Mouse (Mus musculus): Measurements from ENCODE around the gene Trmt2a. TPM values are rescaled to one million over a fixed set of nuclear protein-coding genes. Genes with fewer than 3 reads are reported as not detected.
A peak's percentile ranks its signal among the peaks of the same experiment; 100 is the strongest.

Gene Trmt2a
- 23.5 and 24.9 TPM in 2 replicates for polyA plus RNA-seq (2012; rRNA removed)

GRCm38 (mm10) chr16:18248433-18249363 is at the start of gene Trmt2a, which contains the start of gene Ranbp1:
Gene Trmt2a (plus strand): TSS chr16:18248679.
Gene Ranbp1 (minus strand): TSS chr16:18248732.
- Histone ChIP-seq H3K27me3 (ENCODE audit: control insufficient read depth, insufficient read depth, low read length) (no peaks in the 10 kb centered on the region), H3K36me3 (ENCODE audit: control insufficient read depth, insufficient read depth, low read length) (no peaks in the 10 kb centered on the region; the same call in 1 of the 2 replicates), H3K4me1 (ENCODE audit: control insufficient read depth, insufficient read depth, low read length) (peaks cover 7% of the 10 kb centered on the region), H3K27ac (ENCODE audit: control insufficient read depth, insufficient read depth, low read depth, low read length) (peak within 1 kb of the TSS; percentile 86), H3K4me3 (ENCODE audit: control insufficient read depth, low read depth, low read length) (peak within 1 kb of the TSS; percentile 95)
- TF ChIP-seq CTCF (IDR thresholded peaks at IDR 0.05; ENCODE audit: control insufficient read depth, insufficient read depth, insufficient replicate concordance, low read depth, low read length) (no peak), POLR2A (IDR thresholded peaks at IDR 0.05; ENCODE audit: control insufficient read depth, low read depth, low read length) (peak; percentile 52)

DNA sequence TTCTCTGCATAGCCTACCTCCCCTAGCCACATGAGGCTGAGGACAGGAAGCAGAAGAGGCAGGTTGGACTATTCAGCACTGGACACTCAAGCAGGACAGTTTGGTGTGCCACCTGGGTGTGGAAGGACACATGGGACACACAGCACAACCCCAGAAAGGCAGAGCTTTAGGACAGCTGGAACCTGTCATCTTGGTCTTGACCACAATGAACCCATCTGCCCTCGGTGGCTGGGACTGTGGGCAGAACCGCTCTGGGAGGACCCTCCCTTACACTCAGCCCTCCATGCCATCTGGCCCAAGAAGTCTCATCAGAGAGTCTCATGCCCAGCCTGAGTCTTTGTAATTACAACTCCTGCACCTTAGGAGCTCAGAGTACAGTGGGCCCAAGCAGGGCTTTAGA is 48.4 kb upstream of the Trmt2a start:
- TF ChIP-seq CTCF (IDR thresholded peaks at IDR 0.05; ENCODE audit: control insufficient read depth, insufficient read depth, insufficient replicate concordance, low read depth, low read length) (no peak), POLR2A (IDR thresholded peaks at IDR 0.05; ENCODE audit: control insufficient read depth, low read depth, low read length) (no peak)
- no peaks in the 10 kb centered on the region for H3K36me3 ChIP-seq (ENCODE audit: control insufficient read depth, insufficient read depth, low read length)
- no peaks in the 10 kb centered on the region for H3K27me3 ChIP-seq (ENCODE audit: control insufficient read depth, insufficient read depth, low read length)
- no peak overlapping the region for H3K4me3 ChIP-seq (ENCODE audit: control insufficient read depth, low read depth, low read length)
- H3K27ac ChIP-seq (ENCODE audit: control insufficient read depth, insufficient read depth, low read depth, low read length), result no peak overlapping the region
- H3K4me1 ChIP-seq (ENCODE audit: control insufficient read depth, insufficient read depth, low read length), result no peaks in the 10 kb centered on the region

DNA sequence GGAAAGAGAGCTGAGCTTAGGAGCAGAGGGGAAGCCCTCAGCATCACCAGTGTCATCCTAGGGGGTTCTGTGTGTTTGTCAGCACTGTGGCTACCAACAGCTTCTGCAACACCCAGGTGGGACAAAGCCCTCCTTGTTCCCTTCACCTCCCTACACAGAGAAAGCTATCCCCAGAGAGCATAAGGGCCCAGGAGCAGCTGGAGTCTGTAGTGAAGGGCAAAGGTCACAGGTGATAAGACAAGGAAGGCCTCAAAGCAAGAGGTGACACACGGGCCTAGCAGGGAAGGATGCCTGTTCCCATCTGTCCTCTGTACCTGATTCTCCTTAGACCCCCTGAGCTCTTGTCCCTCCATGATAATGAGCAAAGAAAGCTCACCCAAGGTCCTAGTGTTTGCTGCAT is 46.9 kb upstream of the Trmt2a start:
- no peaks in the 10 kb centered on the region for H3K36me3 ChIP-seq (ENCODE audit: control insufficient read depth, insufficient read depth, low read length)
- no peaks in the 10 kb centered on the region for H3K4me1 ChIP-seq (ENCODE audit: control insufficient read depth, insufficient read depth, low read length)
- TF ChIP-seq CTCF (IDR thresholded peaks at IDR 0.05; ENCODE audit: control insufficient read depth, insufficient read depth, insufficient replicate concordance, low read depth, low read length), result no peak
- no peak for TF ChIP-seq POLR2A (IDR thresholded peaks at IDR 0.05; ENCODE audit: control insufficient read depth, low read depth, low read length)
- H3K27ac ChIP-seq (ENCODE audit: control insufficient read depth, insufficient read depth, low read depth, low read length), result no peak overlapping the region
- no peak overlapping the region for H3K4me3 ChIP-seq (ENCODE audit: control insufficient read depth, low read depth, low read length)
- H3K27me3 ChIP-seq (ENCODE audit: control insufficient read depth, insufficient read depth, low read length), result no peaks in the 10 kb centered on the region

- Histone ChIP-seq H3K4me3 (ENCODE audit: control insufficient read depth, low read depth, low read length) (no peak overlapping the region), H3K27me3 (ENCODE audit: control insufficient read depth, insufficient read depth, low read length) (no peaks in the 10 kb centered on the region), H3K36me3 (ENCODE audit: control insufficient read depth, insufficient read depth, low read length) (no peaks in the 10 kb centered on the region), H3K4me1 (ENCODE audit: control insufficient read depth, insufficient read depth, low read length) (no peaks in the 10 kb centered on the region), H3K27ac (ENCODE audit: control insufficient read depth, insufficient read depth, low read depth, low read length) (no peak overlapping the region)
- TF ChIP-seq POLR2A (IDR thresholded peaks at IDR 0.05; ENCODE audit: control insufficient read depth, low read depth, low read length) (no peak), CTCF (IDR thresholded peaks at IDR 0.05; ENCODE audit: control insufficient read depth, insufficient read depth, insufficient replicate concordance, low read depth, low read length) (no peak)
Measured at GRCm38 (mm10) chr16:18202061-18202460, 46.4 kb upstream of the Trmt2a start.

- H3K4me1 ChIP-seq (ENCODE audit: control insufficient read depth, insufficient read depth, low read length), result no peaks in the 10 kb centered on the region
- H3K27me3 ChIP-seq (ENCODE audit: control insufficient read depth, insufficient read depth, low read length), result no peaks in the 10 kb centered on the region
- no peak overlapping the region for H3K4me3 ChIP-seq (ENCODE audit: control insufficient read depth, low read depth, low read length)
- TF ChIP-seq POLR2A (IDR thresholded peaks at IDR 0.05; ENCODE audit: control insufficient read depth, low read depth, low read length) (no peak), CTCF (IDR thresholded peaks at IDR 0.05; ENCODE audit: control insufficient read depth, insufficient read depth, insufficient replicate concordance, low read depth, low read length) (no peak)
- H3K36me3 ChIP-seq (ENCODE audit: control insufficient read depth, insufficient read depth, low read length), result no peaks in the 10 kb centered on the region
- H3K27ac ChIP-seq (ENCODE audit: control insufficient read depth, insufficient read depth, low read depth, low read length), result no peak overlapping the region
Measured at GRCm38 (mm10) chr16:18203430-18204091, 44.9 kb upstream of the Trmt2a start.

DNA sequence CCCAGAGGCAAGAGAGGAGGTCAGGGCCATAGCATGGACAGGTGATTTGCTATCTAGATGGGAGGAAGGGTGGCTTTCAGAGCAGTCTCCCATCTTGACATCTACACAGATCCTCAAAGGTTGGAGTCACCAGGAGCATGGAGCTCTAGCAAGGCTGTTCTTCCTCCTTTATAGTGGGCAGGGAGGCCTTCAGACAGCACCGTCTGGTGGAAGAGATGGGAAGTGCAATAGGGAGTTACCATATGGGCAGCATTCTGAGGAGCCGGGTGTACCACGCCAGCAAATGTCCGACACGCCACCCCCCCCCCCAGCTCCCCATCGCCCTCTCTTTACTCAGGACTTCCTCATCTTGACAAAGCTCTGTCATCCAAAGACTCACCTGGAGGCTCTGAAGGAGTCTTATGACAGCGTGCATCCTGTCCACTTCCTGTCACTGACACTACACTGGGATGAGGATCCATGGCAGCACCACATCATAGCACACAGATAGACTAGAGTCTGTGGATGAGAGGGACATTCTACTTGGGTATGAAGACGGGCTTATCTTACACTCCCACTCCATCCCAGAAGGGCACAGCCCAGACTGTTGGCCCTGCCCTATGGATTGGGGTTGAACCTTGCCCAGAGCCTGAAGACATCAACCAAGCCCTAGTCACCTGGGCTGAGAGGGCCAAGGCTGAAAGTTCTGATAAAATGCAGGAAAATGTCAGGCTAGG is 37.6 kb upstream of the Trmt2a start:
- H3K36me3 ChIP-seq (ENCODE audit: control insufficient read depth, insufficient read depth, low read length), result no peaks in the 10 kb centered on the region
- H3K4me3 ChIP-seq (ENCODE audit: control insufficient read depth, low read depth, low read length), result peak overlapping the region; percentile 73
- TF ChIP-seq CTCF (IDR thresholded peaks at IDR 0.05; ENCODE audit: control insufficient read depth, insufficient read depth, insufficient replicate concordance, low read depth, low read length) (peak; percentile 70; the same call in 1 of the 2 replicates), POLR2A (IDR thresholded peaks at IDR 0.05; ENCODE audit: control insufficient read depth, low read depth, low read length) (no peak)
- H3K4me1 ChIP-seq (ENCODE audit: control insufficient read depth, insufficient read depth, low read length), result peaks cover 4% of the 10 kb centered on the region; the same call in 1 of the 2 replicates
- H3K27ac ChIP-seq (ENCODE audit: control insufficient read depth, insufficient read depth, low read depth, low read length), result no peak overlapping the region
- H3K27me3 ChIP-seq (ENCODE audit: control insufficient read depth, insufficient read depth, low read length), result no peaks in the 10 kb centered on the region

All from testis, adult 2 months (tissue).